Mouse (Mus musculus) heart, embryonic 10.5 days (tissue): ENCODE results near the gene Ppt1. TPM values are rescaled to one million over a fixed set of nuclear protein-coding genes. Genes with fewer than 3 reads are reported as not detected.

Experiments used
- DNase-seq: peaks from one replicate; pipeline ENCODE4 v3.0.0-alpha.2; 2017; ENCODE audit warnings: low spot score
- H3K27ac ChIP-seq: fragments of 300-500 bp; sonication (generic); 2 replicates; pipeline ENCODE4 v1.5.1; 2016; ENCODE audit warnings: mild to moderate bottlenecking
- H3K27me3 ChIP-seq: fragments of 300-500 bp; sonication (generic); 2 replicates; pipeline ENCODE4 v1.6.1; 2016; ENCODE audit warnings: mild to moderate bottlenecking; ENCODE audit not compliant: poor library complexity, insufficient read depth, severe bottlenecking
- H3K36me3 ChIP-seq: fragments of 300-500 bp; sonication (generic); 2 replicates; pipeline ENCODE4 v1.6.1; 2016; ENCODE audit warnings: mild to moderate bottlenecking, moderate library complexity
- H3K4me1 ChIP-seq: fragments of 300-500 bp; sonication (generic); 2 replicates; pipeline ENCODE4 v1.6.1; 2016; ENCODE audit warnings: mild to moderate bottlenecking
- H3K4me3 ChIP-seq: fragments of 300-500 bp; sonication (generic); 2 replicates; pipeline ENCODE4 v1.5.1; 2016; ENCODE audit warnings: mild to moderate bottlenecking, moderate library complexity
- H3K9me3 ChIP-seq: fragments of 300-500 bp; sonication (generic); 2 replicates; pipeline ENCODE4 v1.6.1; 2016; ENCODE audit warnings: mild to moderate bottlenecking, moderate library complexity
- WGBS: fragments of 180-500 bp; shearing (Covaris S2); methylation state at CpG from one replicate; pipeline ENCODE4 v1.1.7; 2016; 5-methylcytosine and 5-hydroxymethylcytosine counted together
- polyA plus RNA-seq: library from polyadenylated mRNA; unstranded; fragments of >200 nt; fragmentation: Nextera tagmentation; extraction: Ambion mirVana; gene quantifications from 2 replicates; pipeline ENCODE4 v1.2.1, GENCODE M21; 2016

Ppt1 gene
- polyA plus RNA-seq, 1 experiment from 2014 or later = 55.0 TPM

DNA sequence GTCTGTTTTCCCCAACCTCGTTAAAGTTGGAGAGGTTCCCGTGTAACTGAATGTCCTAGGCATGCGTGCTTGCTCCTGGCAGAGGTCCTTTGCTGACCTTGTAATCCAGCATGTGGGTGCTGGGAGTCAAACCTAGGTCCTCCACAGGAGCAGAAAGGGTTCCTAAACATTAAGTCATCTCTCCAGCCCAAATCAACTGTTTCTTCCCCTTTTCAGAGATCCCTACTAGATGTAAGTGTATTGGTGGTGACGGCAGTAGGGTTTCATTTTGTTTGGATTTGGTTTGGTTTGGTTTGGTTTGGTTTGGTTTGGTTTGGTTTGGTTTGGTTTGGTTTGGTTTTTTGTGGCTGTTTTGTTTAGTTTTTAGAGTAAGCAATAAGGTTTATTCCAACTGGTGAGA is 61.7 kb downstream of the Ppt1 start:
- H3K4me3 ChIP-seq = no peak overlapping the region
- no peak overlapping the region for H3K27ac ChIP-seq
- no peaks in the 10 kb centered on the region for H3K9me3 ChIP-seq
- H3K27me3 ChIP-seq = no peaks in the 10 kb centered on the region
- H3K4me1 ChIP-seq = no peaks in the 10 kb centered on the region
- H3K36me3 ChIP-seq = no peaks in the 10 kb centered on the region
- DNase-seq = no peak
- WGBS = 80% methylated on average over 4 of the region's 4 CpGs

- 13% methylated on average over 5 of the region's 5 CpGs for WGBS
- H3K4me1 ChIP-seq = no peaks in the 10 kb centered on the region
- H3K27ac ChIP-seq = no peak overlapping the region
- H3K36me3 ChIP-seq = no peaks in the 10 kb centered on the region
- no peaks in the 10 kb centered on the region for H3K27me3 ChIP-seq
- no peaks in the 10 kb centered on the region for H3K9me3 ChIP-seq
- DNase-seq = peak; percentile 79
- no peak overlapping the region for H3K4me3 ChIP-seq
Measured at GRCm38 (mm10) chr4:122898313-122898712, 62.3 kb downstream of the Ppt1 start.

- no peaks in the 10 kb centered on the region for H3K9me3 ChIP-seq
- H3K27ac ChIP-seq = no peak overlapping the region
- no peaks in the 10 kb centered on the region for H3K27me3 ChIP-seq
- WGBS = 17% methylated on average over 6 of the region's 6 CpGs
- DNase-seq = no peak
- no peaks in the 10 kb centered on the region for H3K4me1 ChIP-seq
- H3K4me3 ChIP-seq = no peak overlapping the region
- H3K36me3 ChIP-seq = no peaks in the 10 kb centered on the region
Measured at GRCm38 (mm10) chr4:122902156-122902555, 66.1 kb downstream of the Ppt1 start.

DNA sequence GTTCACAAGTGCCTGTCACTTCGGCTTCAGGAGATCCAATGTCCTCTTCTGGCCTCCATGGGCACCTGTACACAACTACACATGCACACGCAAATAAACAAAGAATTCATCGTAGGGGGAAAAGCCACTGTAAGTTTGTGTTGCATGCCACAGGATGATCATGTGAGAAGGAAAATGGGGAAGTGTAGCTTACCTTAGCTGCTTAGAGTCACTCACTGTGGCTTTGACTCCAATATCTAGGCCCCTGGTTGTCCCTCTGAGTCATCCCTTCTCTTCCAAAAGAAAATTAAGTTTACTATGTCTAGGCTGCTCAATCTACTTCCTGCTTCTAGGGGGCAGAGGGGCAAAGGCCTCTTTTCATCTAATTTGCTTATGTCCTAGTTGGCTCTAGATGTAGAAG is 67.7 kb downstream of the Ppt1 start:
- 87% methylated on average over 3 of the region's 3 CpGs for WGBS
- Histone ChIP-seq H3K9me3 (no peaks in the 10 kb centered on the region), H3K36me3 (no peaks in the 10 kb centered on the region), H3K4me3 (no peak overlapping the region), H3K4me1 (no peaks in the 10 kb centered on the region), H3K27me3 (no peaks in the 10 kb centered on the region), H3K27ac (no peak overlapping the region)
- DNase-seq = no peak

DNA sequence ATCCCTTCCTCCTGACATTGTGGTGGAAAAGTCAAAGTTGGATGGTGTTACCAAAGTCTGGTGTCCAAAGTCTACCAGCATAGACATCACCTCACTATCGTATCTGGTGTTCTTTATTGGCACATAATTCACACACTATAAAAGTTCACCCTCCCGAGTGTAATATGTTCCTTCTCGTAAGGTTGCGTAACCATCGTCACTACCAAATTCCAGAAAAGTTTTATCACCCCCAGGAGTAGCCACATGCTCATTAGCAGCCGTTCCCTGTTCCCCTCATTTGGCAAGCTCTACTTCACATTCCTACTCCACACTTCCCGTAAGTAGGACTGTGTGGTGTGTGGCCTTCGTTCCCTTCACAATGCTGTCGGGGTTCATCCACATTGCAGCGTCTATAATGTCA is 69.3 kb downstream of the Ppt1 start:
- WGBS = 81% methylated on average over 10 of the region's 10 CpGs
- H3K27ac ChIP-seq = no peak overlapping the region
- H3K4me3 ChIP-seq = no peak overlapping the region
- no peak for DNase-seq
- no peaks in the 10 kb centered on the region for H3K9me3 ChIP-seq
- H3K27me3 ChIP-seq = no peaks in the 10 kb centered on the region
- no peaks in the 10 kb centered on the region for H3K4me1 ChIP-seq
- no peaks in the 10 kb centered on the region for H3K36me3 ChIP-seq

Other genes with a start within 250 kb of the Ppt1 start
- gene 9530002B09Rik, start 147.0 kb upstream of the Ppt1 start, polyA plus RNA-seq = not detected in 2 replicates
- 21.7 and 56.6 TPM in 2 replicates for gene Cap1, start 49.8 kb downstream of the Ppt1 start, polyA plus RNA-seq
- 1.6 and 2.0 TPM in 2 replicates for gene Mfsd2a, start 124.9 kb downstream of the Ppt1 start, polyA plus RNA-seq
- 2.5 and 8.6 TPM in 2 replicates for gene Mycl, start 159.4 kb downstream of the Ppt1 start, polyA plus RNA-seq
- gene Trit1, start 180.4 kb downstream of the Ppt1 start, polyA plus RNA-seq = 15.0 and 18.3 TPM in 2 replicates